Mouse (Mus musculus) limb, embryonic 10.5 days (tissue): ENCODE measurements at regions not wholly inside any gene's neighbourhood (a gene's known extent, or its start where the extent isn't known, plus 50 kb on each side); places are given as distances from the start of the nearest gene placed in this dataset.
A peak's percentile ranks its signal among the peaks of the same experiment; 100 is the strongest.

Experiments used
- DNase-seq: peaks from one replicate; pipeline ENCODE4 v3.0.0-alpha.2; 2017; ENCODE audit warnings: low spot score
- H3K27ac ChIP-seq: fragments of 300-500 bp; sonication (generic); 2 replicates; pipeline ENCODE4 v1.5.1; 2016; ENCODE audit warnings: mild to moderate bottlenecking
- H3K27me3 ChIP-seq: fragments of 300-500 bp; sonication (generic); 2 replicates; pipeline ENCODE4 v1.6.1; 2016; ENCODE audit warnings: low read depth, mild to moderate bottlenecking; ENCODE audit not compliant: poor library complexity, severe bottlenecking
- H3K36me3 ChIP-seq: fragments of 300-500 bp; sonication (generic); 2 replicates; pipeline ENCODE4 v1.6.1; 2016; ENCODE audit warnings: mild to moderate bottlenecking, moderate library complexity
- H3K4me1 ChIP-seq: fragments of 300-500 bp; sonication (generic); 2 replicates; pipeline ENCODE4 v1.6.1; 2016
- H3K4me3 ChIP-seq: fragments of 300-500 bp; sonication (generic); 2 replicates; pipeline ENCODE4 v1.5.1; 2016; ENCODE audit warnings: mild to moderate bottlenecking, moderate library complexity
- H3K9me3 ChIP-seq: fragments of 300-500 bp; sonication (generic); replicated peaks from 2 replicates; pipeline ENCODE4 v1.6.1; 2016; ENCODE audit warnings: mild to moderate bottlenecking
- WGBS: fragments of 180-500 bp; shearing (Covaris S2); methylation state at CpG from one replicate; pipeline ENCODE4 v1.1.7; 2016; 5-methylcytosine and 5-hydroxymethylcytosine counted together

DNA sequence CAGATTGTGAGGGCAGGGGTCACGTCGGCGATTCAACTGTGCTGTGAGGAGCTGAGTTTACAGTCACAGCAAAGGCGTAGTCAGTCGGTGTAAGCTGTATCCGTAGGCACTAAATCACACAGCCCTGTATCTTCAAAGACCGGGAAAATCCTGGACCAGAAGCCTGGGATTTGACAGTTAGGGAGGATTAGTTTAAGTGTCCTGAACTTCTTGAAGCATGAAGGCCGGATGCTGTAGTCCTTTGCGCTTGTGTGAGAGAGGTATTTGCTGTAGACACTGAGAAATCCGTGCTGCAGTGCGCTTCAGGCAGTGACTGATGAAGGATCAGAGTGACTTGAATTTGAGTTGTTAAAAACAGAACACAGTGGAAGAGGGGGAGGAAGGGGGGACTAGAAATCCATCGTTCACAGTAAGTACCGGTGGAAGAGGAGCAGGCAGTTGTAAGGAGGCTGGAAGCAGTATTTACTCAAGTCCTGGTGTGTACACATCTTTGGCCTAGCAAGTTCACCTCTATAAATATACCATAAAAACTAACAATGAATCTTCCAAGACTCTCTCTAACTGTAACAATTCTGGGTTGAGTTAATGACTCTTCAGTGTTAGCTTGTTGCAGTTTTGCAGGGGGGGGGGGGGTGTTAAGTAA, 107.5 kb upstream of the Ppm1h start:
- WGBS, result 11% methylated on average over 13 of the region's 13 CpGs
- no peak for DNase-seq
- H3K4me1 ChIP-seq, result peaks cover 21% of the 10 kb centered on the region
- H3K27me3 ChIP-seq, result no peaks in the 10 kb centered on the region
- H3K9me3 ChIP-seq, result no peaks in the 10 kb centered on the region
- no peaks in the 10 kb centered on the region for H3K36me3 ChIP-seq
- H3K27ac ChIP-seq, result peak overlapping the region; percentile 10; the same call in 1 of the 2 replicates
- no peak overlapping the region for H3K4me3 ChIP-seq

DNA sequence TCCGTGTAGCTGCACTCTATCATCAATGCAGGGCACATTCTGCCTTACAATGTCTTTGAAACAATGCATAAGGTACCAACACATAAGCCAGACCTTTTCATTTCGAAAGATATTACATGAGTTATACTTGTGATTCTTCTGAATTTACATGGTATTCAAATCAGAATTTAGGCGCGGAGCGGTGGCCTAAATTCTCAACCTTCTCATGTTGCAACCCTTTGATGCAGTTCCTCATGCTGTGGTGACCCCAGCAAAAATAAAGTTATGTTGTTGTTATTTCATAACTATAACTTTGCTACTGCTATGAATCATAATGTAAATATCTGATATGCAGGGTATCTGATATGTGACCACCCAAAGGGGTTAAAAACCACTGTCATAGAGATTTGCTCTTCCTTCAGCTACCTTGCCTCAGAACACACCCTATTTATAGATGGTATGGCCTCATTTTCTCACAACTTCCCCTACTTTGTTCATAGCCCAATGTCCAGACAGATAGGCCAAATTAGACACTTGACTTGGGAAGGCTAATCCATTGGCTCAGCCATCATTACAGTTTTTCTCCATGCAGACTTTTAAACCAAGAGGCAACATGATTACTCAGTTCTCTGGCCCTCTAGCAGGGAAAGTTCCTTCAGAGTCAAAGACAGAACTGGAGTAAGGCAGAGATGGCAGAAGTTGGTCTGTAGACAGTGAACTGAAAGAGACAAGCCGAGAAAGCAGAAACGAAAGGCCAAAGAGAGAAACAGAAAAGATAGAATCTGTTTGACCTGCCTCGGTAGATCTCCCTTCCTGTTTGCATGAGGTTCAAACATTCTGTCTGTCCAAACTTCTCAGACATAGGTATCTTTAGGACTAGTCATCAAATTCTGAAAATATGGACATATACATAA, 102.1 kb upstream of the Ppm1h start:
- H3K4me1 ChIP-seq, result peaks cover 1% of the 10 kb centered on the region
- no peaks in the 10 kb centered on the region for H3K27me3 ChIP-seq
- no peak overlapping the region for H3K4me3 ChIP-seq
- H3K36me3 ChIP-seq, result no peaks in the 10 kb centered on the region
- no peak for DNase-seq
- WGBS, result 94% methylated on average over 8 of the region's 8 CpGs
- H3K9me3 ChIP-seq, result no peaks in the 10 kb centered on the region
- no peak overlapping the region for H3K27ac ChIP-seq

DNA sequence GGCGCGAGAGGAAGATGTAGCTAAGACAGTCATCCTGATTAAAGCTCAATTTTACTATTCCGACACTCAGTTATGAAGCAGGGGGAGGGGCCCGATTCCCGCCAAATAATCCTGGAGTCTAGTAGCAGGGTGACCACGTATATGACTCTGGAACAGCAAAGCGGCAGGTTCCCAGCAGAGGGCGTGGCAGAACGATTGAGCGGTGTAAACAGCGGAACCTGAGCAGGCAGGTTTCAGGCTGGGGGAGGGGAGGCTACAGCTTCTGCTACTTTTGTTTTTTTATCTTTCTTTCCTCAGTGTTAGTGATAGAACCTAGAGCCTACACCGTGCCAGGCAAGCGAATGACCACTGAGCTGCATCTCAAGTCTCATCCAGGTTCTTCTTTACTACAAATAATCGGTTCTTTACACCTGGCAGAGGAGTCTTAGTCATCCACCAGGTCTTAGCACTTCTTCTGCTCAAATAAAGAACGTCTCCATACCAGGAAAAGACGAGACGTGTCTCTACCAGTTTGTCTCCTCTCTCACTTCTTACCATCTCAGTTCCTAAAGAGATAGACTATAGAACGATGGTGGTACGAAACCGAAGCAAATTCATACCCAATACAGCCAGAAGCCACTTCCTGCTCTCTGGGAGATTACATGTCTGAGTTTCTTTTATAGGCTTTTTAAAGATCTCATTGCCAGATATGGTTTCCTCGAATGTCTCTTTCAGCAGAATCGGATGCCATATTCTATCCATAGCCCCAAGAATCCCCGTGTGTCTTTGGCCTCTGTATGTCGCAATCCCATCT, 100.2 kb upstream of the Ppm1h start:
- peak; percentile 50 for DNase-seq
- Histone ChIP-seq H3K9me3 (no peaks in the 10 kb centered on the region), H3K27me3 (no peaks in the 10 kb centered on the region), H3K4me1 (no peaks in the 10 kb centered on the region), H3K4me3 (no peak overlapping the region), H3K27ac (no peak overlapping the region), H3K36me3 (no peaks in the 10 kb centered on the region)
- WGBS, result 60% methylated on average over 24 of the region's 24 CpGs

GRCm38 (mm10) chr10:122581096-122581495, 97.5 kb upstream of the Ppm1h start:
- DNase-seq, result no peak
- Histone ChIP-seq H3K4me1 (no peaks in the 10 kb centered on the region), H3K27me3 (no peaks in the 10 kb centered on the region), H3K4me3 (no peak overlapping the region), H3K9me3 (no peaks in the 10 kb centered on the region), H3K36me3 (no peaks in the 10 kb centered on the region), H3K27ac (no peak overlapping the region)
- WGBS, result 81% methylated on average over 7 of the region's 7 CpGs

- Histone ChIP-seq H3K27me3 (no peaks in the 10 kb centered on the region), H3K4me3 (no peak overlapping the region), H3K4me1 (no peaks in the 10 kb centered on the region), H3K9me3 (no peaks in the 10 kb centered on the region), H3K36me3 (no peaks in the 10 kb centered on the region), H3K27ac (no peak overlapping the region)
- 70% methylated on average over 3 of the region's 3 CpGs for WGBS
- no peak for DNase-seq
Measured at GRCm38 (mm10) chr10:122587541-122587940, 91.0 kb upstream of the Ppm1h start.

- Histone ChIP-seq H3K4me3 (no peak overlapping the region), H3K36me3 (no peaks in the 10 kb centered on the region), H3K9me3 (no peaks in the 10 kb centered on the region), H3K27ac (no peak overlapping the region), H3K27me3 (no peaks in the 10 kb centered on the region), H3K4me1 (no peaks in the 10 kb centered on the region; the same call in 1 of the 2 replicates)
- DNase-seq, result no peak
- WGBS, result 89% methylated on average over 2 of the region's 2 CpGs
Measured at GRCm38 (mm10) chr10:122599511-122599910, 79.1 kb upstream of the Ppm1h start.

DNA sequence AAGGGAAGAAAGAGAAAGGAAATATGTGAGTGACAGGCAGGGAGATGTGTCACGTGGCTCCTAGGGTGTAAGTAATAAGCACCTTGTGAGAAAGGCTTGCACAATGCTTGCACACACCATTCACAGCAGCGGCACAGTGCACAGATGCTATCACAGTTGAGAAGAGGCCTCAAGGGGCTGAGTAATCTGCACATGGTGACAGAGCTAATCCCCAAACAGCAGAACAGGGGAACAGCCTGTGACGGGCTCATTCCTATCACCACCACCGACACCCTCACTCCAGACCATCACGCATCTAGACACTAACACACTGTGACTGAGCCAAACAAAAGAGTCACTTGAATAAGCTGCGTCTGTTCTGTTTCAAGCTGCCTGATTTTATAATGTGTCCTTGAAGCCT, 76.2 kb upstream of the Ppm1h start:
- 67% methylated on average over 6 of the region's 6 CpGs for WGBS
- DNase-seq, result no peak
- no peaks in the 10 kb centered on the region for H3K27me3 ChIP-seq

GRCm38 (mm10) chr10:122603960-122604359, 74.6 kb upstream of the Ppm1h start:
- Histone ChIP-seq H3K4me3 (no peak overlapping the region), H3K27ac (no peak overlapping the region), H3K27me3 (no peaks in the 10 kb centered on the region), H3K4me1 (no peaks in the 10 kb centered on the region), H3K9me3 (no peaks in the 10 kb centered on the region), H3K36me3 (no peaks in the 10 kb centered on the region)
- DNase-seq, result no peak
- 87% methylated on average over 1 of the region's 1 CpGs for WGBS

More for the DNA sequence above, 76.2 kb upstream of the Ppm1h start:
- H3K27ac ChIP-seq, result no peak overlapping the region
- no peaks in the 10 kb centered on the region; the same call in 1 of the 2 replicates for H3K4me1 ChIP-seq
- no peak overlapping the region for H3K4me3 ChIP-seq
- no peaks in the 10 kb centered on the region for H3K36me3 ChIP-seq
- H3K9me3 ChIP-seq, result no peaks in the 10 kb centered on the region

DNA sequence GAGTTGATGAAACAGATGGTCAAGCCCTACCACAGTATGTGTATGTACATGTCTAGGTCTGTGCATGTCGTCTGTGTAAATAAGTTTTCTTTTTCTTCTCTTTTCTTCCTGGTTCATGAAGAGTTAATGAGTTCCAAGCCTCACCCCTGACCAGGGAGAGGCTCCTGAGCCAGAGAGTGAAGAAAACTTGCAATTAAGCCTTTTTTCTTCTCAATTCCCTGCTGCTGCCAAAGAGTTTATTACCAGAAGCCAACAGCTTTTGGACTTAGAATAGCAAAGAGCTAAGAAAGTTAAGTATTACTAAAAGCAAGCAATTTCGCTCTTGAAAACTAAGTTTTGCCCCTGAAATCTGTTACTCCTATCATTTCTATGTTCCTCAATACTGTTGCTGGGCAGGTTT, 65.3 kb upstream of the Ppm1h start:
- no peak overlapping the region for H3K27ac ChIP-seq
- no peaks in the 10 kb centered on the region for H3K27me3 ChIP-seq
- 79% methylated on average over 2 of the region's 2 CpGs for WGBS
- no peaks in the 10 kb centered on the region for H3K9me3 ChIP-seq
- no peaks in the 10 kb centered on the region for H3K36me3 ChIP-seq
- no peak for DNase-seq
- H3K4me1 ChIP-seq, result 0 out of 2 replicates have a peak, but pooled peaks cover 9% of the 10 kb centered on the region
- H3K4me3 ChIP-seq, result no peak overlapping the region

DNA sequence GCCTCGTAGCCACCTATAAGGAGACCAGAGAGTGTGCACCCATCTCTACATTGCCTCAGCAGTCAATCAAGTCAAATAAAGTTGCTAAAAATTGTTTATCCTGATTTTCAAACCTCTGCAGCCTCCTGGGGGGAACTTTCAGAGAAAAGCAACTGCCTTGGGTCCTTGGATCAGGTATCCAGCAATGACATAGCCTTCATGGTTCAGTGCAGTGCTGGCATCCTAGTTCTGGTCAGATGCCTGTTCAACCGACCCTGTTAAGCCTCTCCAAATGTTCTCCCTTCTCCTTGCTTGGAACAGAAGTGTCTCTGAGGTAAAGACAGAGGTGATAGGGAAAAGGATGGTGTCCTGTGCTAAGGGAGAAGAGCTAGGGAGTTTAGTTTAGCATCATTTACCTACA, 64.7 kb upstream of the Ppm1h start:
- Histone ChIP-seq H3K27me3 (no peaks in the 10 kb centered on the region), H3K36me3 (no peaks in the 10 kb centered on the region), H3K4me1 (0 out of 2 replicates have a peak, but pooled peaks cover 9% of the 10 kb centered on the region), H3K27ac (0 out of 2 replicates have a peak overlapping the region, but pooled peaks have one; percentile 1), H3K4me3 (no peak overlapping the region), H3K9me3 (no peaks in the 10 kb centered on the region)
- WGBS, result 76% methylated on average over 2 of the region's 2 CpGs
- no peak for DNase-seq

DNA sequence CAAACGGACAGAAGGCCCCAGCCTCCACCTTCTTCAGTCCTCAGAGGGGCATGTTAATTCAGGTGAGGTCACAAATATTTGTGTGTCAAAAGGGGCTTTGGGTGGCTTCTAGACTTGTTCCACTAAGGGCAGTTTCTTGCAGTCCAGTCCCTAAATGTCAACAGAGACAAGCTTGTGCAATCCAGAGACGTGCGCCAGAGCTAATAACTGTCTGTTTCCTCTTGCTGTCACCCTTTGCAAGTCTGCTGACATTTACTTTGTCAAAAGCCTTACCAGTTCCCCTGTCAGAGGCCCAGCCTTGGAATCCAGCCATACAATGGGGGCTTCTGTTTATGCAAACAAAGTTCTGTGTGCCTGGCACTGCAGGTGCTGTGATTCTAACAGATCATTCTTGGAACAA, 63.8 kb upstream of the Ppm1h start:
- 75% methylated on average over 3 of the region's 3 CpGs for WGBS
- H3K4me3 ChIP-seq, result no peak overlapping the region

GRCm38 (mm10) chr10:122615658-122616057, 62.9 kb upstream of the Ppm1h start:
- Histone ChIP-seq H3K36me3 (no peaks in the 10 kb centered on the region), H3K4me3 (no peak overlapping the region), H3K27ac (no peak overlapping the region), H3K4me1 (peaks cover 15% of the 10 kb centered on the region; the same call in 1 of the 2 replicates), H3K9me3 (no peaks in the 10 kb centered on the region), H3K27me3 (no peaks in the 10 kb centered on the region)
- WGBS, result 94% methylated on average over 12 of the region's 12 CpGs
- no peak for DNase-seq

More for the DNA sequence above, 63.8 kb upstream of the Ppm1h start:
- DNase-seq, result no peak
- Histone ChIP-seq H3K27ac (no peak overlapping the region), H3K27me3 (no peaks in the 10 kb centered on the region), H3K36me3 (no peaks in the 10 kb centered on the region), H3K9me3 (no peaks in the 10 kb centered on the region), H3K4me1 (peaks cover 14% of the 10 kb centered on the region; the same call in 1 of the 2 replicates)
